15 mouse cellular contexts compared by ENCODE assay signal in genomic region chr5:74640504-74640903, GRCm38 (mm10).
"Had no signal": no experiment of that assay in that cellular context is flagged by ENCODE, and none has a peak within 500 bp of the region (broad histone marks: within the 10 kb centered on the region; RNA-seq: fewer than 3 reads in every experiment).

No protein-coding gene starts in this region.

- H3K27ac ChIP-seq: left cerebral cortex, adult 2 months; limb, embryonic 12.5 days; limb, embryonic 15.5 days; lung, embryonic 15.5 days; macrophage; midbrain, embryonic 12.5 days; midbrain, embryonic 15.5 days; neural tube, embryonic 12.5 days; neural tube, embryonic 15.5 days; stomach, postnatal 0 days had no signal

- H3K4me1 ChIP-seq: limb, embryonic 15.5 days; midbrain, embryonic 12.5 days; midbrain, embryonic 15.5 days; neural tube, embryonic 12.5 days; neural tube, embryonic 15.5 days had no signal

- H3K27me3 ChIP-seq: limb, embryonic 12.5 days; limb, embryonic 15.5 days; lung, embryonic 15.5 days; midbrain, embryonic 12.5 days; midbrain, embryonic 15.5 days; neural tube, embryonic 12.5 days; neural tube, embryonic 15.5 days had no signal

- H3K4me2 ChIP-seq: limb, embryonic 12.5 days; limb, embryonic 15.5 days; lung, embryonic 15.5 days; midbrain, embryonic 12.5 days; midbrain, embryonic 15.5 days; neural tube, embryonic 12.5 days; neural tube, embryonic 15.5 days had no signal

- H3K9ac ChIP-seq: limb, embryonic 12.5 days; limb, embryonic 15.5 days; lung, embryonic 15.5 days; midbrain, embryonic 12.5 days; midbrain, embryonic 15.5 days; neural tube, embryonic 12.5 days; neural tube, embryonic 15.5 days had no signal

- DNase-seq: layer of hippocampus, postnatal 36 days; right cerebral cortex, postnatal 14 days; right cerebral cortex, postnatal 4 days; thymus, adult 2 months had no signal

- H3K9me3 ChIP-seq: limb, embryonic 12.5 days; limb, embryonic 15.5 days; lung, embryonic 15.5 days; midbrain, embryonic 12.5 days; midbrain, embryonic 15.5 days; neural tube, embryonic 12.5 days; neural tube, embryonic 15.5 days had no signal

- ATAC-seq: intestine, postnatal 0 days; midbrain, embryonic 15.5 days had no signal

- H3K4me3 ChIP-seq: left cerebral cortex, adult 2 months; limb, embryonic 12.5 days; limb, embryonic 15.5 days; lung, embryonic 15.5 days; midbrain, embryonic 12.5 days; midbrain, embryonic 15.5 days; neural tube, embryonic 12.5 days; neural tube, embryonic 15.5 days had no signal

- H3K36me3 ChIP-seq: limb, embryonic 12.5 days; limb, embryonic 15.5 days; lung, embryonic 15.5 days; midbrain, embryonic 12.5 days; midbrain, embryonic 15.5 days; neural tube, embryonic 12.5 days; neural tube, embryonic 15.5 days had no signal
